Mouse (Mus musculus) right cerebral cortex, adult 18-20 months (tissue): ENCODE measurements at regions not wholly inside any gene's neighbourhood (a gene's known extent, or its start where the extent isn't known, plus 50 kb on each side); places are given as distances from the start of the nearest gene placed in this dataset.

Experiments used
- DNase-seq: peaks from one replicate; pipeline ENCODE4 v3.0.0; 2022; ENCODE audit warnings: mixed read lengths

DNA sequence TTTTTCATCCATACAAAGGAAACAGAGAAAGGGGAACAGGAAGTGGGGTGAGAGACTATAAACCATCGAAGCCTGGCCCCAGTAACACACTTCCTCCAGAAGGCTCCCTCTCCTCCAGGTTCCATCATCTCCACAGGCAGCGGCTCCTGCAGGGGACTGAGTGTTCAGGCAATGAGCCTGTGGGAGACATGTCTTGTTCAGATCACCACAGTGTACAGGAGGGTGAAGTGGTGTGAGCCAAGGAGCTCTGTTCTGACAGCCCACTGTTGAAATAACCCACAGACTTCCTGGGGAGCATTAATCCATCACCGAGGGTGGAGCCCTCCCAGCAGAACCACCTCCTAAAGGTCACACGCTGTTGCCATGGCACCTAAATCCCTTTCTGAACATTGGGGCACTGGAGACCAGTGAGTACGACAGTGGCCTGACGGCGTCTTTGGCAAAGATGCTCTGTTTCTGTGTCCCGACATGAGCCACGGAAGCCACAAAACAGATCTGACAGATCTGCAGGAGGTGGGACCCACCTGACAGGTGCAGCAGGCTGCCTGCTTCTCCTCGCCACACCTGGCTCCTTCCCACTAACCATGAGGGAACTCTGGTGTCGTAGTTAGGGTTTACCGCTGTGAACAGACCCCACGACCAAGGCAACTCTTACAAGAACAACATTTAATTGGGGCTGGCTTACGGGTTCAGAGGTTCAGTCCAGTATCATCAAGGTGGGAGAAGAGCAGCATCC is 60.9 kb downstream of the Psmg1 start:
- DNase-seq, result no peak

DNA sequence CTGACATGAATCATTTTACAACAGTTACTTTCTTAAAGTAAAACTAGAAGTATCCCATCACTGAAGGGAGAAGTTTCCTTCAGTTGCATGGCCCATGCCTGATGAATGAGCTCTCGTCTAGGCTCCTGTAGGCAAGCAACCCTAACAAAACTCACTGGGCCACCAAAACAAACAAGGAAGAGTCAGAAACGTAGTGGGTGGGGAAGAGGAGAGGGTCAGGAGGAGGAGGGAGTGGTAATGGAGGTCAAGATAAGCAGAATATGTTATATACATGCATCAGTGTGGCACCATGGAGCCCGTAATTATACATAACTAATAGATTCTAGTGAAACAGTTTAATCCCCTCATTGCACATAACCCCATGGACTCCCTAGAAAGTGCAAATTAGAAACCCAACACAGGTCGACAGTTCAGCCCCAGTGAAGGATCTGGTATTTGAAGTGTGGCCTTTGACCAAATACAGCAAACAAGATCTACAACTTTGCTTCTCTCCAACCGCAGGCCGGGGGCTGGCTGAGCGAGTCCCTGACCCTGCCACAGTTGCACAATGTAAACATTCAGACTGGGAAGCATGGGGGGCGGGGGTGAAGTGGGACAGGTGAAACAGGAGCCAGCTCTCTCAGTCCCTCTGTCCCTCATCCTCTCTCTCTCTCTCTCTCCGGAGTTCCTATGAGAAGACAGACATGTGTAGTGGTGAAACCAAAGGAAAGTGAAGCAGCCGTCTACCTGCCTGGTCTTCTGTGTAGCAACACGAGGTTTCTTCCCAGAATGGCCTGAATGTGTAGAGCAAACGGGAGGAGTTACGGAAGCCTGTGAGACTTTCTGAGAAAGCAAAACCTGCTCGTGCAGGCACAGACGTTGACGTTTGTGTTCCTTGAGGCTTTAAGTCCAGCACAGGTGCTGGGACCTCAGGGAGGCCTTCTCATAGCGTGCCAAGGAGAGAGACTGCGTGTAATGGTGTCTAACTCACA is 62.2 kb downstream of the Psmg1 start:
- DNase-seq, result no peak

DNA sequence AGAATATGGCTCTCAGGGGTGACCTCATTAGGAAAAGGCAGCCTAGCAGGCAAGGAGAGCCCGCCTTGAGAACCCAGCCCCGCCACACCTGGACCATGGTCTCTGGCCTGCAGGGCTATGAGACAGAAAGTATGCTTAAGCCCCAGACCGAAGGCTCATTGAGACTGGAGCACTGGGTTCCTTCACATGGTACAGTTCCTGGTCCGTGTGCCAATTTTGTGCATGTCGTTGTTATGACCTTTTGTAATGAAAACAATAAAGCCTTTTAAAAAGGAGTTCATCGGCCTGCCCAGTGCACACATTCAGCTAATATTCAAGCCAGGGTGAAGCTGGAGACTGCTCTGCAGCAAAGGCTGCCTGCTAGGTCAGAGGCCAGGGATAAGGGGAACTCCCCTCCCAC is 64.2 kb downstream of the Psmg1 start:
- DNase-seq, result no peak

DNA sequence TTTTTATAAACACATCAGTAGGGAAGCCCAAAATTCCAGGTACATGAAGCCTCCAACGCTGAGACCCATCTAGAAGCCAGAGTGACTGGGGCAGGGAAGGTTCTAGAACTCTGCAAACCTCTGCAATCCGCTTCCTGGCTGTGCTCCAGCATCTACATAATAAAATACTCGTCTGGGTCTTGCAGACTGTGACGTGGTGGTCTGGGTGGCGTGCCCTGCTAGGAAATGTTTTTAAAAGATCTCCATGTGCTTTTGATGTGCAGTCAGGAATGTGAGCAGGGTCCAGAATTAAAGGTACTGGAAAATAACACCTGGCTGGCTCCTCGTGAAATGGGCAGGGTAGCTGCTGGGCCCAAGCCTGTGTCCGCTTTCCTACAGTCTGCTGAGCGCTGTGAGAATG is 66.0 kb downstream of the Psmg1 start:
- no peak for DNase-seq

DNA sequence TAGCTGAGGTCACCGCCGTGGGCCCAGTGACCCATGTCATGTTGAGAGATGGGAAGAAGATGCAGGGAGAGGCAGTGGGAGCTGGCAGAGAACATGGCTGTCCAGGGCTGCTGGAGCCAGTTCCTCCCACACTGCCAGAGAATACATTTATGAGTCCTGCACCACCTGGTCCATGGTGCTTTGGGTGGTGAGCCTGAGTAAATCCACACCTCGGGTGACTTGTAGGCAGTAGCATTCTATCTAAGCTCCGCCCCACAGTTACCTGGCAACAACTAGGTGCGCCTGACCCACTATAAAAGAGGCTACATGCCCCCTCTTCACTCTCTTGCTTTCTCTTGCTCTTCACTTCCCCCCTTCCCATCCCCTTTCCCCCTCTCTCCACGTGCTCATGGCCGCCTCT is 66.8 kb downstream of the Psmg1 start:
- DNase-seq, result no peak

DNA sequence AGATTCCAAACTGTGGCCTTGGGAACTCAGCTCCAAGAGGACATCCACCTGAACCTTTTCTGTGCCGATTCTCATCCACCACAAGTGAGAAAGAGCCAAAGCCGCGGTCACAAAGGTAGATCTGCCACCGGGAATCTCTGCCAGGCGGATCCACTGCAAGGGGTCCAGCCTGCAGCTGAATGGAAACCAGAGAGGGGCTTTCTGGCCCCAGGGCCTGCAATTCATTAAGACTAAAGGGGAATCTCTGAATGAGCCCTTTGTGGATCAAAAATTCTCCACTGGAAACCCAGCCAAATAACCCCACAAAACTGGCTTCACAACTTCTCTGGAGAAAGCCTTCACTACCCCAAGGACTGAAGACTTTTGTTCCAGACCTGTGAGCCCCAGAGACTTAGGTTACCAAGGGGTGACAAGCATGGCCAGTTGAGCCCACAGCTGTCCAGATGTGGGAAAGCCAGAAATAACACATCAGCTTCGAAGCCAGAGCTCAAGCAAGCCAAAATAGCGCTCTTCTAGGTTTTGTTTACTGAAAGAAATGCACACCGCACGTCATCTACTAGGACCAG is 68.3 kb downstream of the Psmg1 start:
- no peak for DNase-seq

DNA sequence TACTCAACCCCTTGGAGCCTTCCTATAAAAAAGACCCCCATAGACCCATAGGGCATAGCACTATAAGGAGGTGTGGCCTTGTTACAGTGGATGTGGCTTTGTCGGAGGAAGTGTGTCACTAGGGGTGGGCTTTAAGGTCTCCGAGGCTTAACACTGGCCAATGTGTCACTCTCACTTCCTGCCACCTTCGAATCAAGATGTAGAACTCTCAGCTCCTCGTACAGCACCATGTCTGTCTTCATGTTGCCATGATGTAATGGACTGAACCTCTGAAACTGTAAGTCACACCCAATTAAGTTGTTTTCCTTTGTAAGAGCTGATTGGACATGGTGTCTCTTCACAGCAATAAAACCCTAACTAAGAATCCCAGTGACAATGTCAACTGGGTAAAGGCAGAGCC is 69.6 kb downstream of the Psmg1 start:
- no peak for DNase-seq

DNA sequence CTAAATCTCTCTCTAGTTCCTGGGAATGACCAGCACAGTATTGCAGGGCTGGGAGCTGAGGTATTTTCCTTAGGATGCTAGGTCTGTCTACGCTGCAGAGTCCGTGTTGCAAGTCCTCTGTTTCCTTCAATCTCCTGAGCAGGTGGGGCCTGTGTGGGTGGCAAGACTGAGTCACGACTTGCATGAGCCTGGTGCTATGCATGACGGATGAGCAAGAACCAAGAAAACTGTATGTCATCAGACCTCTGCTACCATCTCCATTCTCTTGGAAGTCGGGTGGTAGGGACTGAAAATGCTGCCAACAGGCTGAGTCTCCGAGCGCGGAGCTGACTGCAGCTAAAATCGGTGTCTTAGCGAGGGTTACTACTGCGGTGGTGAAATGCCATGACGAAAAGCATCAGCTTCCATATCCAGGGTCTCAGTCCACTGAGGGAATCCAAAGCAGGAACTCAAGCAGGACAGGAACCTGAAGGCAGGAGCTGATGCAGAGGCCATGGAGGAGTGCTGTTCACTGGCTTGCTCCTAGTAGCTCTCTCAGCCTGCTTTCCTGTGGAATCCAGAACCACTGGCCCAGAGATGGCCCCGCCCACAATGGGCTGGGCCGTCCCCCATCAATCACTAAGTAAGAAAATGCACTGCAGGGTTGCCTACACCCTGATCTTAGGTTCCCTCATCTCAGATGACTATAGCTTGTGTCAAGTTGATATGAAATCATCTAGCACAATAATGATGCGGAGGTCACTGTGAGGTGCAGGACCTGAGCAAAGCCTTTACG is 71.9 kb downstream of the Psmg1 start:
- peak; percentile 75 for DNase-seq

DNA sequence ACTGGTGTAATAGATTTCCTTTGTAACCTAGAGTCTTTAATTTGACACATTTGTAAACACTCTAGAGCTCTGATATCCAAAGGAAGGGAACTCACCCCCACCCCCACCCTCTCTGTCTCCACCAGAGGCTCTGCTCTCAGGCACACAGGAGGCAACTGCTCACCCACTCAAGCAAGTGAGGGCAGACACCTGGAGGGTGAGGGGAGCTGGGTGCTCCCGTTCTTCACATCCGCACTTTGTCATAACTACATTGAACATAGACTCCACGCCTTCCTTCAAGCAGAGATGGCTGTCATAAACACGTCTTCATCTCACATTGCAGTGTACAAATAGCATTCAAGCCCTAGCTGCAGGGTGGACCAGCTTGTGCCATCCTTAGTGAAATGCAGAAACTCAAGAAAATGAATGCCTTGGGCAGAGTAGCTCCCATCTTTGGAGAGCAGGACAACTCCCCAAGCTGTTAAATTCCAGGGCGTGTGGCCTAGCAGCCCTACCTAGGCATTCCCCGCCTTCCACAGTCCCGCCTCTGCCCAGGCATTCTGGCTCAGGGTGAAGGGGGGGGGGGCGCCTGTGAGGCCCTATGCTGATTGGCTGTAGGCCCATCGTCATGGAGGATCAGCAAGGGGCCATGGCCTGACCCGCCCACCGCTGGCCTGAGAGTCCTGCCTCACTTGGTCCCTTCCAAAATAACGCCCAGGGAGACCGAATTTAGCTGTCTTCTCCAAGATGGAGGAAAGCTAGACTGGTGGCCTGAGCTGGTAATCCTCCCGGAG is 72.9 kb downstream of the Psmg1 start:
- no peak for DNase-seq

DNA sequence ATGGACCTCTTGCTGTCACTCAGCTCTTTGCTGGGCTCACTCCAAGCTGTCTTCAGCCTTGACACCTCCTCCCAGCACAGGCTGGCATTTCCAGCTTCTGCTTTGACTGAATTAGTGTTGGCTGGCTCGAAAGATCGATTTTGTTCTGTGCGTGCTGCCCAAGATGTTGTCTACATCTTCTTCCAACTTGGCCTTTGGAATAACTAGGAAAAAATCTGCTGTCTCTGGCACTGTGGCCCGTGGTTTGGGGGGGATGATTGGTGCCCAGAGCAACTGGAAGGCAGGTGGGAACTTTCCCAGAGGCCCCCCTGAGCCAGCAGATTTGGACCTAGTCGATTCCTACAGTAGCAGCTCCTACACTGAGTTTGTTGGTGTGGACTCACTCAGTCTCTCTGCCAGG is 76.9 kb downstream of the Psmg1 start:
- DNase-seq, result peak; percentile 17

DNA sequence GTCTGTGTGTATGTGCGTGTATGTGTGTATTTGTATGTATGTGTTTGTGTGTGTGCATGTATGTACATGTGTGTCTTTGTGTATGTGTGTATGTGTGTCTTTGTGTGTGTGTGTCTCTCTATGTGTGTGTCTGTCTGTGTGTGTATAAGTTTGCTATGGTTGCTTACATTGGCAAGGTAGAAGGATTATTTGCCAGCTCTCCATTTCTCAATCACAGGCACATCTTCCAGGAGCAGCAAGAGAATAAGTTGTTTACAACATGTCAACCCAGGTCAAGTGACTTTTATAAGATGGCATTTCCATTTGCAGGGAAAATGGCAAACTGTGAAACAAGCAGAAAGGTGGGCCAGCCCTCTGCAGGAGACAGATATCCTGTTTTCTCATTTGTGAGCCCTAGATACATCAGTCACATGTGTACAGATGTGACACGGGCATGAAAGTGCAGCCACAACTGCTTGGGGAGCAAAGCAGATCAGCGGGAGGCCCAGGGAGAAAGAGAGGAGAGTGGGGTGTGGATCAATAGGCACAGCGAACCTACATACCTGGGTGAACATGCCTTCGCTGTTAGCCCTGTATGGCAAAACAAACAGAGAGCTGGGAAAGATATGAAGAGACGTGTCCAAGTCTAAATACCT is 86.1 kb downstream of the Psmg1 start:
- no peak for DNase-seq

DNA sequence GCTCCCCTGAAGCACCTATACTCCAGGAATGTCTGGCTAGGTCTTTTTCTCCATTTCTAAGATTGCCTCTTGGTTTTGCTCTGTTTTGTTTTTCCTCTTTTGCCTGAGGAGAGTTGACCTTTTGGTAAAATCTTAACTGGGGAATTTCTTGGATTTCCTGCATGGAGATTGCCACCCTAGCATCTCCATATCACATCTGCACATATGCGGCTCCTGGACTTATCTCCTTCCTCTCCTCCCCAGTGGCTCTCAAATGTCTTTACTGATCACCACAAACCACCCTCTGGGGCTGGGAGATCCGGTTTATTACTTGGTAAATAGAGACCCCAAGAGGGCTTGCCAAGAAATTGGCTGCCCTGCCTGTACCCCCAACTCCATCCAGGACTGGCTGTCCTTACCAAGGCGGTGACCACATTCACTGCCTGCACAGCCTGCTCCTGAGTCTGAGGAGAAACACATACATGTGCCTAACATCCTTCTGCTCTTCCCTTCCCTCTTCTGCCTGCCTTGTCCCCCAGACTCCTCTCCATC is 87.3 kb downstream of the Psmg1 start:
- no peak for DNase-seq

DNA sequence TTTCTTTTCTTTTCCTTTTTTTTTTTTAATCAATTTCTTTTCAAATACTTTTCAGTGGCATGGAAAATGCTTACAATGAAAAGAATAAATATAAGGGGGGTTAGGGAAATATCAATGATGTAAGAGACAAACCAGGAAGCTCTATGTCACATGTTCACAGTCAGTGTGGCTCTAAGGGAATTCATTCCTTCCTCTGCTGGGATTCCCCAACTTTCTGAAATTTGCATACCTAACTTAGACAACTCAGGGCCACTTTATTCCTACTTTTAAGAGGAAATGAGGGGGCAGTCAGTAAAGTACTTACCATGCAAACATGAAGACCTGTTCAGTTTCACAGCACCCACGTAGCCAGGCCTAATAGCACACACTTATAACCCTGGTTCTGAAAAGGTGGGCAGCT is 88.6 kb downstream of the Psmg1 start:
- no peak for DNase-seq

DNA sequence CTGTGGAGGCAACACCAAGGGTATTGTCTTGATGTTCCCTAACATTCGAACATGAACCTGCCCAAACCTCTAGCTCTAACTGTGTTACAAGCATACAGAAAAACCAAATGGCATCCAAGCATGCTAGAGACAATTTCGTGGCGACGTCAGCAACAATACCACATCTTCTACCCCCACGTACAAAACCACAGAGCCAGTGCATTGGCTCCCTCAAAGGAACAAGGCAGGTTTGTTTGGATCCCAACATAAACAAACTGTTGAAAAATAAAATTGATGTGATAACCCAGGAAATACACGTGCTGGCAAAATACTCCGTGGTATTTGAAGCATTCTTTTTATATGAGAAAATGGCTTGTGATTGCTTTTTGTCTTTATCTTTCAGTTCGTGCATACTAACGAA is 89.4 kb downstream of the Psmg1 start:
- no peak for DNase-seq

DNA sequence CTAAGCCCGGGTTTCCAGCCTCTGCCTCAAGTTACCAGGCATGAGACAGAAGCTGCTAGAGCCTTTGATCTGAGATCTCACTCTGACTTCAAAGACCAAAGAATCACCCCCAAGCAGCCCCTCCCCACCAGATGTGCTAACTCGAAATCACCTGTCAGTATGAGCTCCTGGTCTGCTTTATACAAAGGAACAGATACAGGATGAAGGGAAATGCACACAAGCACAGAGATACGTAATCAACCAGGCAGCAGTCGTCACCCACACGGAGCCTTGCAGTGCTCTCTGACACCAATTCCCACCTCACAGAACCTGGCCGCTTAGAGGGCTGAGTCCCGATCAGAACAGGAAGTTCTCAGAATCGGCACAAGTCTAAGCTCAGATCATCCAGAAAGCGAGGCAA is 90.6 kb downstream of the Psmg1 start:
- DNase-seq, result no peak

DNA sequence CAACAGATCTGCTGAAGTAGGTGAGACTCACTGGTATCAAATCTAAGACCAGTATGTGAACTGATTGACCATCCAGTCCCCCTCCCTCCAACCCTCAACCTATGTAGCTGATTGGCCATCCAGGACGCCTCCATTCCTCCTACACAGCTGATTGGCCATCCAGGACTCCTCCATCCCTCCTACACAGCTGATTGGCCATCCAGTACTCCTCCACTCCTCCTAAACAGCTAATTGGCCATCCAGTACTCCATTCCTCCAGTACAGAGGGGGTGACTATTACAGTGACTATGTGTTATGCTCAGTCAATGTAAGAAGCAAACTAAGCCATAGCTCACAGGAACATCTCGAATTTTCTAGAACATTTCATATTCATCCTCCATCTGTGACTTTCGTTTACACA is 91.1 kb downstream of the Psmg1 start:
- DNase-seq, result no peak

DNA sequence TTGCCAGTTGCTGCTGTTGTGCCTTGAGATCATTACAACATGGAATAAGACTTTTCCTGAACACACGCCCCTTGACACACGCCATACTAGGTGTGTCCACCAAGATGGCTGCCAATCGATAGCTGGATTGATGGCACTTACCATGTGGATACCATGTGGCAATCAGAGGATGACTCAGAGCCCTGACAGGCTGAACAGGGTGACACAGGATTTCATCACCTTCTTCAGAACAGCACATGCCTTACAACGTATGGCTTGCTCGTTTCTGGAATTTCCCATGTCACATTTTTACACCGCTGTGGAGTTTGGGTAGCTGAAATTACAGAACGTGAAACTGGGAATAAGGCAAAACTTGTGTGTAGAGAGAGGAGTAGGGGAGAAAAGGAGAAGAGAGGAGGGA is 92.9 kb downstream of the Psmg1 start:
- no peak for DNase-seq

DNA sequence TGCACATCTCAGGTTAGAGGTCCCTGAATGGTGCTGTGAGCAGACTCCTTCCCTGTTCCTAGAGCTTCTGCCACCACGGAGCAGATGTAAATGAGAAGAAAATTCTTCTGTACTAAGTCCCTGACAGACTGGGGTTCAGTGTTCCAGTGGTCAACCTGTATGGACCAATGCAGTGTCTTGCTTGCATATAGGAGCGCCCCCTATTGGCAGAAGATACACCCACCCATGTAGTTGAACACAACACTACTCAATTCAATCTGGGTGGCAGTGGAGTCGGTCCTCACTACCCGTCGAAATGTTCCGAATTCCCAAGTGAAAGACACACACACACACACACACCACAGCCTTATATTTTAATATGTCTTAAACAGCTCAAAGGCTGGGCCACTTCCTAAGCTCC is 94.6 kb downstream of the Psmg1 start:
- DNase-seq, result no peak

DNA sequence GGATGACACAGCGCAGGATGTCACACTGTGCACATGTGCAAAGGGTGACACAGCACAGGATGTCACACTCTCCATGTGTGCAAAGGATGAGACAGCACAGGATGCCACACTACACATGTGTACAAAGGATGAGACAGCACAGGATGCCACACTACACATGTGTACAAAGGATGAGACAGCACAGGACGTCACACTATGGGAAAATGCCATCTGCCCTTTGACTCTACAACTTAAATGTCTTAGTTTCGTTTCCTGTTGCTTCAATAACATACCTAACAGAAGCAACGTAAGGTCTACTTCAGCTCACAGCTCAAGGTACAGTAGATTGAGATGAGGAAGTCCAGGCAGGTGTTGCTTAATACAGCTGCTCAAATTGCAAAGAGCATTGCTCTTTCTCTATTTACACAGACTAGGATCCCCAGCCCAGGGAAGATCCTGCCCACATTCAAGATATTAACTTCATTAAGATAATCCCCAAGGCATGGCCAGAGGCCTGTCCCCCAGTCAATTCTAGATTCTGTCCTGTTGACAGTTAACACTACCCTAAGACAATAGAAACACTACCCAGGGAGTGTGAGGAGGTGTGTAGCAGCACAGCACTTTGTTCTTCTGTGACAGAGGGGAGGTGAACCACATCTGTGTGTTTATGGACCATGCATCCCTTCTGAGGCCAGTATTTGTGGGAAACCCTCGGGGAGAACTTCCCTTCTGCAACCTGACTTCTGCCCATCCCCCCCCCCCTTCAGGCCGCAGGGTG is 97.0 kb downstream of the Psmg1 start:
- no peak for DNase-seq

DNA sequence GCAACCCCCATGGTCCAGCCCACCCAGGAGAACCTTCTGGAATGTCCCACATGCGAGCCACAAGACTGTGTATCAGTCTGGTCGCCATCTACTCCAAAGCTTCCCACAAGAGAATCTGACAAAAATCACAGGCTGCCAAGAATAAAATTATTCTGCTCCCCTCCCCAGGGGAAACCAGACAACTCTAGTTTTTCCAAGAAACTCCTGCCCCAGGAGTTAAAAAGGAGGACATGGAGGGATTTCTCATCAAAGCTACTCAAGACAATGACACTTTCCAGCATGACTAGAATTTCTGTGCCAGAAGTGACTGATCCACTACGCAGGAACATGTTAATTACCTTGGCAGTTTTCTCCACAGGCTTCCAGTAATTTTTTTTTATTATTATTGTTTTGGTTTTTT is 98.4 kb downstream of the Psmg1 start:
- DNase-seq, result no peak

DNA sequence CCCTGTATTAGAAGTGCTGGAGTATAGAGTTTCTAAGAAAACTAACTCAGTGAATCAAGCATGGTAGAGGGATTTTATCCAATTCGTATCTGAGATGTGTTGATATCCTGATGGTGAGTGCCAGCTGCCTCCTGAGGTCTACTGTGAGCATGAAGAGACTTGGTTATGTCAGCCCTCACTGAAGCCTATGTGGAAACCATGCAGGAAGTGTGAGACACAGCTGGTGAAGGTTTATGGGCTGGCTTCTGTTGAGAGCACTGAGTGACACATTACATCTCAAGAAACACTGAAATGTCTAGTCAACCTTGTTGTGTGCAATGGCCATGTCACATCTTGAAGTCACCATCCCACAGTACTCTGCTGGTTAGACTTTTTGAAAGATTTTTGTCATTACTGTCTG is 104.6 kb downstream of the Psmg1 start:
- no peak for DNase-seq
